Mouse (Mus musculus) embryo, embryonic 10 days (tissue): ENCODE results near the gene Sdf4.

ENCODE experiments used
- DNase-seq: peaks from one replicate; pipeline ENCODE4 v3.0.0-alpha.2; 2015; ENCODE audit warnings: low spot score

The Sdf4 gene

GRCm38 (mm10) chr4:156004109-156004508 lies 11.4 kb downstream of the Sdf4 start:
- DNase-seq: no peak

GRCm38 (mm10) chr4:156008369-156008768 lies 15.7 kb downstream of the Sdf4 start:
- no peak for DNase-seq

- no peak for DNase-seq
Measured at GRCm38 (mm10) chr4:156013637-156014036, 21.0 kb downstream of the Sdf4 start, which contains the start of gene Tnfrsf4. Gene Tnfrsf4, plus strand, starts transcription at chr4:156013843.

- no peak for DNase-seq
Measured at GRCm38 (mm10) chr4:156014436-156014835, 21.8 kb downstream of the Sdf4 start.

- DNase-seq: no peak
Measured at GRCm38 (mm10) chr4:156019771-156020170, 27.1 kb downstream of the Sdf4 start.

- DNase-seq: no peak
Measured at GRCm38 (mm10) chr4:156021381-156021780, 28.7 kb downstream of the Sdf4 start.

- DNase-seq: no peak
Measured at GRCm38 (mm10) chr4:156021942-156022419, 29.3 kb downstream of the Sdf4 start.

- no peak for DNase-seq
Measured at GRCm38 (mm10) chr4:156023520-156023919, 30.8 kb downstream of the Sdf4 start.

GRCm38 (mm10) chr4:156024184-156024583 lies 31.5 kb downstream of the Sdf4 start:
- DNase-seq: no peak

- DNase-seq: no peak
Measured at GRCm38 (mm10) chr4:156026013-156026412, 33.3 kb downstream of the Sdf4 start, which contains the start of gene Tnfrsf18. Gene Tnfrsf18, plus strand, starts transcription at chr4:156026164.

GRCm38 (mm10) chr4:156028580-156028979 lies 35.9 kb downstream of the Sdf4 start:
- no peak for DNase-seq

GRCm38 (mm10) chr4:156030651-156031118 lies 38.0 kb downstream of the Sdf4 start:
- no peak for DNase-seq

- DNase-seq: no peak
Measured at GRCm38 (mm10) chr4:156031255-156031592, 38.6 kb downstream of the Sdf4 start.

- DNase-seq: peak; percentile 86
Measured at GRCm38 (mm10) chr4:156031593-156032391, 39.1 kb downstream of the Sdf4 start.

- no peak for DNase-seq
Measured at GRCm38 (mm10) chr4:156032856-156033255, 40.2 kb downstream of the Sdf4 start.

GRCm38 (mm10) chr4:156033476-156034119 lies 40.9 kb downstream of the Sdf4 start:
- peak; percentile 76 for DNase-seq

GRCm38 (mm10) chr4:156034301-156034700 lies 41.6 kb downstream of the Sdf4 start:
- DNase-seq: no peak

- no peak for DNase-seq
Measured at GRCm38 (mm10) chr4:156034901-156035300, 42.2 kb downstream of the Sdf4 start.

- no peak for DNase-seq
Measured at GRCm38 (mm10) chr4:156044754-156045153, 52.1 kb downstream of the Sdf4 start.

- DNase-seq: no peak
Measured at GRCm38 (mm10) chr4:156049779-156050178, 57.1 kb downstream of the Sdf4 start.

- DNase-seq: no peak
Measured at GRCm38 (mm10) chr4:156050391-156050980, 57.8 kb downstream of the Sdf4 start.

GRCm38 (mm10) chr4:156053113-156053512 lies 60.4 kb downstream of the Sdf4 start:
- DNase-seq: no peak

- DNase-seq: no peak
Measured at GRCm38 (mm10) chr4:156054130-156054529, 61.5 kb downstream of the Sdf4 start.
